Mouse (Mus musculus): ENCODE data around the gene Apbb2. TPM values are rescaled to one million over a fixed set of nuclear protein-coding genes. Genes with fewer than 3 reads are reported as not detected.
"Not testable (repeated sequence)": the region's sequence is repeated elsewhere in the genome, so short reads cannot be mapped to it uniquely, and the experiment has no call there.

Apbb2 gene
- total RNA-seq, 2 experiments from 2014 or later = 0.51 to 0.78 TPM

GRCm38 (mm10) chr5:66315791-66316190 is 302.8 kb downstream of the Apbb2 start:
- no peak for ATAC-seq (ENCODE audit: poor library complexity, severe bottlenecking)

DNA sequence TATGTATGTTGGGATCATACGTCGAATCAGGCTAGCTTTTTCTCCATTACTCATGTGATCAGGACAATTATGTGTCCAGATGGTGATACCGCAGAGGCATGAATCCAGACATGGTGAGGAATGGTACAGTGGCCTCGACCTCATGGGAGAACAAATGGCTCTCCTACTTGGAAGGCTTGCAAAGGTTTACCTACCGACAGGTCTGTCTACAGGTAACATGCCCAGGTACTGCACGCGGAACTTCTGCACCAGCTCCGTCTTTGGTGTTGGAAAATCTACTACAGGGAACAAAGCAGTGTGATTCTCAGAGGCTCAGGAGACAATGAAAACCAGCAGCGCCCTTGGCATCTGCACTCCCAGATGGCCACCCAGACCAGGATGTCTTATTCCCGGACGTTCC is 307.8 kb downstream of the Apbb2 start:
- no peak for ATAC-seq (ENCODE audit: poor library complexity, severe bottlenecking)

DNA sequence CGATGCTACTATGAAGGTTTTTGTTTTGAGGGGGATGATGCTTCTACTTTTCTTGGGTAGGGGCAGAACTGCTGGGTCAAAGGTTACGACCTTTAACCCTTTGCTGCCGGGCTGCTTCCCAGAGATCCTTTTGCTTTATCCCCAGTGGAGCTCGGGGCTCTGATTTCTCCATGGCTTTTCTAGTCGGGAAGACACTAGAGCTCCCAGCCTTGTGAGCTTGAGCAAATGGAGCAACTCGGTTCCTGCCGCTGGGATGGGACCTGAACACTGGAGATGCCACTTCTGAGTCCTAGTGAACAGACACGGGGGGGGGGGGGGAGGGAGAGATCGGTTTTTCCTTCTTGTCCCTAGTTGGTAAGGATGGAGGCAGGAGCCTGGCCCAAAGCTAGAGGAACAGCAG is 308.3 kb downstream of the Apbb2 start:
- ATAC-seq (ENCODE audit: poor library complexity, severe bottlenecking) = no peak

DNA sequence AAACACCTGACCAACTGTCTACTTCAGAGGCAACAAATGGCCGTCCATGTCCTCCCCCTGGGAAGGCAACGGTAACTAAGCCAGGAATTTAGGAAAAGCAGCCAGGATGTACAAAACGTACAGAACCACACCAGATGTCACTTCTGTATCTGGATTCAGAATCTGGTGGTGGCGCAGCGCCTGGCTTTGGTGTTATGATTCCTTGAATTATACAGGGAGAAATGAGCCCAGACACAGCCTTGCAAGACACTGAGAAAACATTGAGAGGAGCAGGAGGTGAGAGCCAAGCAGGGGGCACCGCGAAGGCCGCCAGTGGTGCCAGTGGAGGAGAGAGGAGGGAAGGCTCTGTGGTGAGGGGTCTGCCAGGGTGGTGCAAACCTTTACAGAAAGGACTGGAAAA is 313.1 kb downstream of the Apbb2 start:
- no peak for ATAC-seq (ENCODE audit: poor library complexity, severe bottlenecking)

DNA sequence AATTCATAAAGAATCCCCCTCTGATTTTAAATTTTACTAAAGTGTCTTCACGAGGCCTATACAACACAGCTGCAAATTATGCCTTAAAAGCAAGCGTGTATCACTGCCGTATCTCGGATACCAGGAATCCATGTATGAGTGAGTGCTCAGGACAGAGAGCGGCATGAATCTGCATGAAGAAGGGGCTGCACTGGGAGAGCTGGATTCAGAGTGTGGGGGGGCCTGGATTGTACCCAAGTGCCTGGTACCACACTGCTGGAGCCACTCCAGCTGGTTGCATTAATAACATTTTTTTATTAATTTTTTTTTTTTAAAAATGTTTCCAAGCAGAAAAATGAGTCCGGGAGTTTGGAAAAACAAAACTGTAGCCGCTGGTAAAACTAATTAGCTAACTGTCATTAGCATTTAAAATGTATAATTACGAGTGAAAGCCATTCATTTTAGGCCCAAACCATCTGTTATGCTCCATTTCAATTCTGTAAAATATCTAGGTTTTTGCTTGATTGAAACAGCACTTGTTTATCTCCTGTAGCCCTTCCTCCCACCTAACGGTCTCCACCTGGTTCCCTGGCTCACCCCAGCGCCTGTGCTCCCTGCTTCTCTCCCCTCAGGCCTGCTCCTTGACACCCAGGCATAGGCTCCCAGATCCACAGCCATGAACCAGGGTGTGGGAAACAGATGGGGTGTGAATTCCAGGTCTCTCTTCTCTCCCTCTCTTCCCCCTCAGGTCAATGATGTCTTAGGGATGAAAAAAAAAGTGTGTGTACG is 314.1 kb downstream of the Apbb2 start:
- ATAC-seq (ENCODE audit: poor library complexity, severe bottlenecking) = no peak

GRCm38 (mm10) chr5:66302873-66303272 is 315.7 kb downstream of the Apbb2 start:
- no peak for ATAC-seq (ENCODE audit: poor library complexity, severe bottlenecking)

DNA sequence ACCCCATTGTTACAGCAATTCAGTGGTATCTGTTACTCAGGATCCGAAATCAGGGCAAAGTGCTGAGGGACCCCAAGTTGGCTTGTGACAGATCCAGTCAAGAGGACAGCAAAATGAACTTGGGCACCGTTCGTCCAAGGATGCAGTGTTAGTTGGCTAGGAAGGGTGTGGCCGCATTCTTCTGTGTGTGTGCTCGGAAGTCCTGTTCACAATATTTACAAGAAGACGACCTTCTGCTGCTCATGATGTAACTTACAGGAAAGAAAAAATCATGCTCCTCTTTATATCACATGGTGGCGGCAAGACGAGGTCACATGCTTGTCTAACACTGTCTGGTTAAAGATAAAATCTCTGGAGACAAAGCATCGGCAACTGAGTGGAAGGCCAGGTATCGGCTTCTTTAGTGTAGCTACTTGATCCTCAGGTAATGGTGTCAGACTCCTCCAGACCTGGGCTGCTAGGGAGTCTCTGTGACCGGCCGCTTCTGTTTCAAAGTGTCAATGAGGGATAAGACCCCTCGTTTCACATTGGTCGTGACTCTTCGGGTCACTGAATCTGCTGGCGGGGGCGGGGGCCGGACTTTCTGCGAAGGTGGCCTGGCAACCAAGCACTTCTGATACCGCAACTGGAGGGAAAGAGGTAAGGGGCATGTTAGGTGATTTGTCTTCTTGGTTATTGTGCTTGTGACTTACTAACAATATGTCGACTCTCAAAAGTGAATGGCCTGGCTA is 316.3 kb downstream of the Apbb2 start:
- no peak for ATAC-seq (ENCODE audit: poor library complexity, severe bottlenecking)

- no peak for ATAC-seq (ENCODE audit: poor library complexity, severe bottlenecking)
Observed at GRCm38 (mm10) chr5:66300576-66300975, 318.0 kb downstream of the Apbb2 start.

DNA sequence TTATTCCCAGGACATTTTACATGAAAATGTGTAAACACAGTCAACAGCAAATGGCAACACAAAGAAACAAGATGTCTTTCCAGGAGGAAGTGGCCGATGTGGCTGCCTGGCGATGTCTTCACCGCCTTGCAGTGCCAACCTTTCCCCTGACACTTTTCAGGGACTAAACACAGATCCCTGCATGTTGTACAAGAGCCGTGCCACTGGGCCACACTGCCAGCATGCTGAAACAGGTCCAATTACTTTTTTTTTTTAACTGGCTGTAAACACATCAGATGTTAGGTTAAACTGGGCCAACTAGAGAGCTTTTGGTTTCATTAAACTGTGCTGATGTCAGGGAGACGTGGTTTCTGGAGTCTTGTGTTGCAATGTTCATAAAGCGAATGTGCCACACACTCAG is 319.7 kb downstream of the Apbb2 start:
- ATAC-seq (ENCODE audit: poor library complexity, severe bottlenecking) = no peak

DNA sequence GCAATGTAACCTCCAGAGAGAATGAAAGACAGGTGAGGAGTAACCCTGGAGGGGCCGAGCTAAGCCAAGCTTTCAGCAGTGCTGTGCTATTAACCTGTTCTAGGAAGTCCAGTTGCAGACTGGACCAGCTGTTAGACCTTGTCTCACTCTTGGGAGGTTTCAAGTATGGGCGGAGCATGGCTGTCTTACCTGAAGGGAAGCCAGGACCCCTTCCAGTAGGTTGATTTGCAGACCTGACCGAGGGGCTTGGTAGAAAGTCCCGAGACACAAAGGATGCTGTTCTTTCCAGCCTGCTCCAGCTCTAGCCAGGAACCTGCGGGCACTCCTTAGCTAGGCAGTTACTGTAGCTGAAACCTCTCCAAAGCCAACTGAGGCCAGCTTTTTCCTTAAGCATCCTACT is 322.5 kb downstream of the Apbb2 start:
- ATAC-seq (ENCODE audit: poor library complexity, severe bottlenecking) = no peak

- no peak for ATAC-seq (ENCODE audit: poor library complexity, severe bottlenecking)
Observed at GRCm38 (mm10) chr5:66294952-66295351, 323.6 kb downstream of the Apbb2 start.

DNA sequence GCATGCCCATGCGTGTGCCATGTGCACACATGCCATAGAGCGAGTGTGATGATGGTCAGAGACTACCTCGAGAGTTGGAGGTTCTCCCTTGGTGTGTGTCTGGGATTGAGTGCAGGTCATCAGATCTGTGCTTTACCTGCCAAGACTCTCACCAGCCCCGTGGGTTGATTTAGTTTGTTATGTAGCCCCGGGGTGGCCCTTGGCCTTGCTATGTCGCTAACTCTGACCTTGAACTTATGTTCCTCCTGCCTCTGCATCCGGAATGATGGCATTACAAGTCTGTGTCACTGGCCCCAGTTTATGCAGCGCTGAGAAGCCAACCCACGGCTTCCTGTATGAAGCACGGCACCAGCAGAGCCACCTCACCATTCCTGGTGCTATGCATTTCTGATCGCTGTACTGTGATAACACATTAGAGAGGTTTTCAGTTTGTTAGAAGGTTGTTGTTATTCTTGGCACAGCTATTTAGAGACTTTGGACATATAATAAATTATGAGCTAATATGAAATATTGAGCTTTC is 324.4 kb downstream of the Apbb2 start:
- no peak for ATAC-seq (ENCODE audit: poor library complexity, severe bottlenecking)

GRCm38 (mm10) chr5:66280742-66281141 is 337.8 kb downstream of the Apbb2 start:
- no peak for ATAC-seq (ENCODE audit: poor library complexity, severe bottlenecking)

GRCm38 (mm10) chr5:66279650-66280049 is 338.9 kb downstream of the Apbb2 start:
- no peak for ATAC-seq (ENCODE audit: poor library complexity, severe bottlenecking)

DNA sequence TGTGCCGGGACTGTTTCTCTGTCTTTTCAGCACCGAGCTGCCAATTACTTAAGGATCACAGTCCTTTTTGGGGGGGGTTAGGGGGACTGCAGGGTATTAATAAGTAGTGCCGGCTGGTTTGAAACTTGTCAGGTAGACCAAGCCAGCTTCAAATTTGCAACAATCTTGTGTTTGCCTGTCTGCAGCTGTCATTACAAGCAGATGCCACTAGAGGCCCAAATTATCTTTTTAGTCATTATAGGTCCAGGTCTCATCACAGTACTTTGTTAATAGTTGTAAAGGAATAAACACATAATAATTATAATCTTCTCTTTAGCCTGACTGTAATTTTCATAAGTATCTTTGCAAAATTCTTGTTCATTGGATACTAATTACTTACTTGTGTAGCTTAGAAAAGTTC is 344.2 kb downstream of the Apbb2 start:
- ATAC-seq (ENCODE audit: poor library complexity, severe bottlenecking) = no peak

- ATAC-seq (ENCODE audit: poor library complexity, severe bottlenecking) = no peak
Observed at GRCm38 (mm10) chr5:66271141-66271540, 347.4 kb downstream of the Apbb2 start.

DNA sequence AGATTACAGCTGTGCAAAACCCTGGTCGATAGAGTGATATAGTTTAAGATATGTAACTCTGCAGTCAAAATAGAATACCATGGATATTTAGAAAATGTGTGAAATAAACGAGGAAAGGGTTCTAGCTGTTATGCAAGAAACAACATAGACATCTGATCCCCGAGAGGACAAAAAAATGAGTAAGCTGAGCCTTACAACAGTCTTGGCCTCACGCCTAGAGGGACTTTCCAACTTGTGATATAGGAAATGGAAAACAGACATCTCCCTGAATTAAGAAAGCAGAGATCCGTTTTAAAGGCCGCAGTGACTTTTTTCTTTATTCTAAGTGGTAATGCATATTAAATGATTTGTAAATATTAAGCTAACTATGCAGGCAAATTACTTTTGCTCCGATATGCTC is 349.0 kb downstream of the Apbb2 start:
- ATAC-seq (ENCODE audit: poor library complexity, severe bottlenecking) = no peak

GRCm38 (mm10) chr5:66263398-66263797 is 355.2 kb downstream of the Apbb2 start:
- ATAC-seq (ENCODE audit: poor library complexity, severe bottlenecking) = no peak

DNA sequence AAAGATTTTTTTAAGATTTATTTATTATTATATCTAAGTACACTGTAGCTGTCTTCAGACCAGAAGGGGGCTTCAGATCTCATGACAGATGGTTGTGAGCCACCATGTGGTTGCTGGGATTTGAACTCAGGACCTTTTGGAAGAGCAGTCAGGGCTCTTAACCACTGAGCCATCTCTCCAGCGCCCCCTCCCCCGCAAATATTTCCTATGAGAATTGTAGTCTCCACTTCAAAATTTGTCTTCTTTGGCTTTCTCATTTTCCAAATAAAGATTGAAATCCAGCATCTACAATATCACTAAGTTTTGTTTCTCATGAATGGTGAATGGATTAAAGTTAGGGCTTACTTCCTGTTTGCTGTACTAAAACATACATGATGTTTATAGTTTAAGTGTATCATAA is 356.1 kb downstream of the Apbb2 start:
- ATAC-seq (ENCODE audit: poor library complexity, severe bottlenecking) = no peak

- peak; percentile 62 for ATAC-seq (ENCODE audit: poor library complexity, severe bottlenecking)
Observed at GRCm38 (mm10) chr5:66259756-66260448, 358.7 kb downstream of the Apbb2 start, which contains the start of gene Nsun7. Gene Nsun7, plus strand, starts transcription at chr5:66259897.

GRCm38 (mm10) chr5:66259431-66259755 is 359.2 kb downstream of the Apbb2 start:
- not testable (repeated sequence) for ATAC-seq (ENCODE audit: poor library complexity, severe bottlenecking)

- no peak for ATAC-seq (ENCODE audit: poor library complexity, severe bottlenecking)
Observed at GRCm38 (mm10) chr5:66259000-66259399, 359.6 kb downstream of the Apbb2 start.

Data from megakaryocyte, adult 5-6 weeks (primary cell).